Mouse (Mus musculus) adrenal gland, adult (tissue): Measurements from ENCODE around the gene Cdiptos.

ENCODE experiments used
- DNase-seq, 2 experiments: peaks; one replicate each; pipeline ENCODE4 v3.0.0; 2022 to 2023; ENCODE audit warnings: low spot score in 1 of 2; ENCODE audit not compliant: inconsistent age in 2 of 2

Cdiptos gene

GRCm38 (mm10) chr7:126978841-126979240 is 2.9 kb upstream of the Cdiptos start:
- no peak for DNase-seq

DNA sequence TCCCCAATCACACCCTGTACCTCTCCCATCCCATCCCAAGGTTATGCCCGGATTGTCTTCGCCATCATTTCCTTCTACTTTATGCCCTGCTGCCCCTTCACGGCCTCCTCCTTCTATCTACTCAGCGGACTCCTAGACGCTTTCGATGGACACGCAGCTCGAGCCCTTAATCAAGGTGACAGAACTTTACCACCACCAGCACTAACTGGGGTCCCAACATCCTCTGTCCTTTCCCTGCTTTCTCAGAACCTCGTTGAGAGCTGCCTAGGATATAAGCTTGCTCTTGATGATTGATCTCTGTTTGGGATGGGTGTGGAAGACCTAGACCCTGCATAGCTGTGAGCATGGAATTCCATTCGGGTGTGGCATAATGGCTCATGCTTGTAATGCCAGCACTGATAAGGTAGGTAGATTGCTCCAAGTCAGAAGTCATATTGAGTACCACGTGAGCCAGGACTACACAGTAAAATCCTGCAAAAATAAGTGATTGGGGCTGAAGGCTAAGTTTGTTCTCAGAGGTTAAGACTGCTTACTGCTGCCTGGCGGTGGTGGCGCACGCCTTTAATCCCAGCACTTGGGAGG is 1.1 kb upstream of the Cdiptos start:
- DNase-seq, result peak; percentile 27 to 73

DNA sequence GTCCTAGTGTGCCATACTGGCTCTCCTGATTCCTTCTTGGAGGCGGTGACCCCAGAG is 177 bp downstream of the Cdiptos start, which contains the start of gene Cdipt:
TSS of gene Cdipt (plus strand) at position 22 of the 57 bp plus-strand sequence.
- DNase-seq, result no peak

DNA sequence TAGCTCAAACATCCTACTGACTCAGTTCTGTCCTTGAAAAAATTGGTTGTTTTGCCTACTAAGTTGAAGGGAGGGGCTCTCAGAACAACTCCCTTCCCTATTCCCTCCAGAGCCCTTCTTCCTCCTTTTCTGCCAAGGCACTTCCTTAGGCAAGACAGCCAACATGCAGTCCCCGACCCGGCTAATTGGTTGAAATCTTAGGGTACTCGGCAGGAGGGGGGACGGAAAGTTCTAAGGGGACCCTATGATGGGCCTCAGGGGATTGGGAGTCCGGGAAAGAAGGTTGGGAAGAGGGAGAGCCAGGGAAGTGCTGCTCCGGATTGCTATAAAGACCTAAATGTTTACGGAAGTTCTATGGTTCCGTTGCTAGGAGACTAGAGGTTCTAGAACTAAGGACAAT is 405 bp downstream of the Cdiptos start:
- DNase-seq, result no peak

GRCm38 (mm10) chr7:126967361-126967760 is 8.5 kb downstream of the Cdiptos start:
- DNase-seq, result peak; percentile 73 to 86

DNA sequence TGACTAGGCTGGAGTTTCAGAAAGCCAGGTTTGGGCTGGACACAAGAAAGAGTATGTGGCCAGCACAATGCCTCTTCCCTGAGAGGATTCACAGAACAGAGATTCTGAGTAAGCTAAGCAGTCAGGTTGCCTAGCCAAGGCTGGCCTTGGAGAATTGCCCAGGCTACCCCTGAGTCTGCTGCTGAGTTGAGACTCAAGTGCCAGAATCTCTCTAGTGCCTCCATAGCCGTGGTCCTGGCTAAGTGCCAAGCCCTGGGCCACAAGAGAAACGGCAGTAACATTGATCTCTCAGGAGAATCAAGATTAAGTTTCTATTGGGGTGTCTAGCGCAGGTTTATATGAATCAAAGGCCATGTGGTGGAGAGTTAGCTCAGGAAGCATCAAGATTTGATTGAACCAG is 10.3 kb downstream of the Cdiptos start:
- DNase-seq, result peak in 1 of 2 experiments; percentile 55

DNA sequence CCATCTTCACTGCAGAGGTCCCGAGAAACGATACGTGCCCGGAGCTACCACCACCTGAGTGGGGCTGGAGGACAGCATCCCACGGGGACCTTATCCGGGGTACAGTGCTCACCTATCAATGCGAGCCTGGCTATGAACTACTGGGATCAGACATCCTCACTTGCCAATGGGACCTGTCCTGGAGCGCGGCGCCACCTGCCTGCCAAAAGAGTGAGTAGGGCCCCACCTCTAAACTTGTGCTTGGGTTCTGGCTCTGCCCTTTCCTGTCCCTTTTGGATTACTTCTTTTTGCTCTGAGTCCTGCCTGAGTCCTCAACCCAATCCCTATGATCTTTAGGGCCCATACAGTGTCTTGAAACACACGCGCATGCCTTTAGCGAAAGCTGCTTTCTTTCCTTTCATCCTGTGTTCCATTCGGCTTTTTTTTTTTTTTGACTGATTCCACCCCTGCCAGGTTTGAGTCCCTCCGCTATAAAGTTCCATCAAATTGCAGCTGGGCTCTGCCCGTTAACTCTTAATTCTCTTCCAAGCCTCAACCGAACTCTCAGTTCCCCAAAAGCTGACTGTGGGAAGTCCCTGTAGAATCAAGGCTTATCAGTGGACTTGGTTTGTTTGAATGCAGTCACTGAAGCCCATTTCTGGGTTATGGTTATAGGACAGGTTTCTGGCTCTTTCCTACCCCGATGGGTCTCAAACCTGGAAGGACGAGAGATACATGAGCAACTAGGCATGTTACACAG is 12.2 kb downstream of the Cdiptos start:
- peak; percentile 53 to 81 for DNase-seq

- no peak for DNase-seq
Measured at GRCm38 (mm10) chr7:126961965-126962364, 13.9 kb downstream of the Cdiptos start.

DNA sequence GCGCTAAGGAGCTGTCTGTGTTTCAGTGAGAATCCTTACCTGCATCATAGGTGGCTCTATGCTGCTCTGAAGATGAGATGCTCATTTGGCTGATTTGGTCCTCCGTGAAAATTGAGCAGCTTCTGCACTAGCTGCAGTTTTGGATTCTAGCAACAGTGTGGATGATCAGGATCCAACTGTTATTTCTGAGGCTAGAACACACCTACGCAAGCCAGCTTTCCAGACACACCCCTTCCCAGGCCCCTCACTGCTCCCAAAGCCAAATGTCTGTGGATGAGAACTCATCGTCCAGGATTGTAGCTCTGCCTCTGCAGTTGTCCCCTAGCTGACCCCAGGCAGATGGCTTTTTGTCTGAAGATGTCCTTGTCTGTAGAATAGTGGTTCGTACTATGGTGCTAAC is 14.8 kb downstream of the Cdiptos start:
- DNase-seq, result no peak

DNA sequence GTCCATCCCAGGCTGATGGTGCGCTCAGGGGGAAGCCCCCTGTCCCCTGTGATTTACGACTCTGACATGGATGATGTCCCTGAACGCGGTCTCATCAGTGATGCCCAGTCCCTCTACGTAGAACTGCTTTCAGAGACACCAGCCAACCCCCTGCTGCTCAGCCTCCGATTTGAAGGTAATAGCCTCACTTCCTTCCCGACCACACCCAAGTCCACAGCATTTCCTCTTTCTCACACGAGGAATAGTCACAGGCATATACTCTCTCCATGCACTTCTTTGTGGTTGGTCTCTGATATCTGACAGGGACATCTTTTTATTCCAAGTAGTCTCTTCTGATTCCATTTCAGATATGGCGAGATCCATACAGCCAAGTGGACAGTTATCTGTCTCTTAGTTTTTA is 16.1 kb downstream of the Cdiptos start:
- DNase-seq, result peak in 1 of 2 experiments; percentile 4

DNA sequence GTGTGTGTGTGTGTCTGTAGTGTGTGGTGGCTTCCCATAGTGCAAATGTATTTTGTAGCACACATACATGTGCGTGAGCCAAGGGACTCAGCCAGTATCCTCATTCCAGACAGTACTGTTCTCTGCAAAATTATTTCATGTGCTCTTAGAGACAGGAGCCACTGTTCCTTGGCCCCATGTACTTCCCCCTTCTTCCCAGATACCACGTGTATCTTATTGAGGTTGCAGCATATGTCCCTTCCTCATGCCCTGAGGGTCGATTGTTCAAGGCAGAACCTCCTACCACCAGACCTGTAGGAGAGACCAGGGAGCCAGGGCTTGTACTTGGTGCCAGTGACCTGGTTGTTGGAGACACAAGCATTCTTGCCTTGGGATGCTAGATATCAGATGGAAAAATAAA is 20.8 kb downstream of the Cdiptos start:
- DNase-seq, result no peak

GRCm38 (mm10) chr7:126952646-126953045 is 23.3 kb downstream of the Cdiptos start:
- DNase-seq, result peak in 1 of 2 experiments; percentile 8

DNA sequence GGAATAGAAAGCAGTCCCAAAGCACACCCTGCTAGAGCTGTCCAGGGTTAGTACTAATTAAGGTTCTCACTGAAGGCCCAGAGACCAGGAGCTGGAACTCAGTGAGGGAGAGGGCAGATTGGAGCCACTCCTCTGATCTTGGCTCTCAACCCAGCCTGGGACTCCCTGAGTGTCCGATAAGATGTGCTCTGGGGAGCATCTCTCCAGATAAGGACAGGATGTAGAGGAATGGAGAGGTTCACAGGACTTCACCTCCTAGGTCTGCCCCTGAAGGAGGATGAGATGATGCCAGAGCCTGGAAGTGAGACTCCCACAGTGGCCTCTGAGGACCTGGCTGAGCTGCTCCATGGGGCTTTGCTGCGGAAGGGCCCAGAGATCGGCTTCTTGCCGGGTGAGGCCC is 24.2 kb downstream of the Cdiptos start:
- DNase-seq, result no peak

DNA sequence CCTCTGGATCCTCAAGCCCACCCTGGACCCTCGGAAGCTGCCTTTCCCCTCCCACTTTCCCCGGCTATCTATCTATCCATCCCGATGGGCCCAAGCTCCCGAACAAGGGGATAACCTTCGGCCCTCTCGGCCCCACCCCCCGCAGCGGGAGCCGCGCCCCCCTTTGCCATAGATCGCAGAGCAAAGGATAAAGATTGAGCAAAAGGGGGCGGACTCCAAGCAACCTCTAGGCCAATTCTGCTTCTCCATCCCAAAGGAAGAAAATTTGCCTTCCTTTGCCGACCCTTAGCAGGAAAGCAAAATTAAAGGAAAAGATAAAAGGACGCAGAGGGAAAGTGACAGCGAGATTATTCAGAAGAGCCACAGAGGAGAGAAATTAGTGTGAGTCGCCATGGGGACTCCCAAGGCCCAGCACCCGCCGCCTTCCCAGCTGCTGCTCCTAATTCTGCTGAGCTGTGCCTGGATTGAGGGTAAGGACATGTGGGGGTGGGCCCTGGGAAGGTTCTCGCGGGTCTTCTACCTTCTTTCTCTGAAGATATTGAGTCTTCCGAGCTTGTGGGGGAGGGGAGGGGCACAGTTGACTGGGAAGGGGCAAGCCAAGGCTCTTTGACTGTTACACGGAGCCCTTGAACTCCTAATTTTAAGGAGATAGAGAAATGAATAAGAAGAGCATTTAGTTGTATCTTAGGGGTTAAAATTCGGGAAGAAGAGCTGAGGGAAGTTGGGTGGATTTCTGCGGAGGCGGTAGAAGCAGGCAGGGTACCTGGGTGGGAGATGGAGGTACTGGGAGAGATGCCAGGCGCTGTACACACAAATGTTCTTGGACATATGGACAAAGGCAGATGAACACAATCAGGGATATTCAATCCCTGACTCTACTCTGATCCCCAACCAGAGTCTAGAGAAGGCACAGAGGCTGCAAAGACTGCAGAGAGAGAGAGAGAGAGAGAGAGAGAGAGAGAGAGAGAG is 25.0 kb downstream of the Cdiptos start:
- DNase-seq, result peak in 1 of 2 experiments; percentile 5

GRCm38 (mm10) chr7:126949793-126950646 is 25.9 kb downstream of the Cdiptos start, which contains the start of gene Sez6l2:
Gene Sez6l2 (plus strand): TSS chr7:126950563.
- peak; percentile 88 to 95 for DNase-seq

DNA sequence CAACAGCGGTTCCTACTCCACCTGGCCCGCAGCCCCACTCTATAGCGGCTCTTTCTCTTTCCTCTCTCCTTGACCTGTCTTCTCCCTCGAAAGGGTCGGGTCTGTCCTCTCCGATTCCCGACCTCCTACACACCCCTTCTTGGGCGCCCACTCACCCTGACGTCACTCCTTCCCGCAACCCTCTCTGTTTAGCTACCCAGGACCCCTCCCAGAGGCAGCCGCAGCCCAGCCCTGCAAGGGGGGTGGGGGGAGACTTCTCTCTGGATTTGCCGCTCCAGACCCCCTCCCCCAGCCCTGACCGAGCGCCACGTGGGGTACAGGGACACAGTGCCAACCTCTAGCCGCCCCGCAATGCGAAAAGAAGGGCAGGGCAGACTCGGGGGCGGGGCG is 26.5 kb downstream of the Cdiptos start, which contains the start of gene Asphd1:
TSS of gene Asphd1 (minus strand) at position 180 of the 390 bp plus-strand sequence.
- DNase-seq, result peak in 1 of 2 experiments; percentile 59

- peak in 1 of 2 experiments; percentile 14 for DNase-seq
Measured at GRCm38 (mm10) chr7:126948626-126949025, 27.3 kb downstream of the Cdiptos start.

DNA sequence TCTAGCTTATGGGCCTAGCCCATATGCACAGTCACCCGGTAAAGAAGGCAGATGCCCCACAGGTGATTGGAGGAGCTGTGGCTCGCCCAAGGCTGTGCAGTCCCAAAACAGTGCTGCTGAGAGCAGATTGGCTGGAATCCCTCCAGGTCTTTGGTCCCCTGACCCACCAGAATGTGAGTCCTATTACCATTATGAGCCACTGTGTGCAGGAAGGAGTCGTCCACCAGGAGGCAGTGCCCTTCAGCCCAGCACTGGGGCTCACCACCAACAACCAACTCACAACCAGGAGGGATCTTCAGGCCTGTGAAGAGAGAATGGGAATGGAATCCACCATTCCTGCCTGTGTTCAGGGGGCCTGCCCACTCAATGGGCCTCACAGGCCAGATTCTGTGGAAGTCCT is 29.4 kb downstream of the Cdiptos start:
- peak in 1 of 2 experiments; percentile 65 for DNase-seq

DNA sequence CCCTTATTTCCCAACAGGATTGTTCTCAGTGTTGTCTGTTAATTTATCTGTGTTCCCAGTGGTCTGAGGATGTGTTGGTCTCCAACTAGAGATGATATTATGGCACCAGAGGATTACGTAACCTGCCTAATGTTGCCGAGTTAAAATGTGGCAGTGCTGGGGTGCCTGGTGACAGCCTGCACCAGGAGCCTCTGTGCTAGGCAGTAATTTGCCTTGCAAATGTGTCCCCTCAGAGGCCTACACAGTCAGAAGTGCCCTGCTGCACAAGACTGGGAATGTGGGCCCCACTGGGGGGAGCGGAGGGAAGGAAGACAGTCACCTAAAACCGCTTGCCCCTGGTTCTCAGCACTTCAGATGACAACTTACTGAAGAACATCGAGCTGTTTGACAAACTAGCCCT is 34.1 kb downstream of the Cdiptos start:
- no peak for DNase-seq

- DNase-seq, result no peak
Measured at GRCm38 (mm10) chr7:126941171-126941570, 34.7 kb downstream of the Cdiptos start.

- peak in 1 of 2 experiments; percentile 18 for DNase-seq
Measured at GRCm38 (mm10) chr7:126932652-126933051, 43.2 kb downstream of the Cdiptos start.
